Mouse (Mus musculus): ENCODE measurements around the gene Bmp2k.

DNA sequence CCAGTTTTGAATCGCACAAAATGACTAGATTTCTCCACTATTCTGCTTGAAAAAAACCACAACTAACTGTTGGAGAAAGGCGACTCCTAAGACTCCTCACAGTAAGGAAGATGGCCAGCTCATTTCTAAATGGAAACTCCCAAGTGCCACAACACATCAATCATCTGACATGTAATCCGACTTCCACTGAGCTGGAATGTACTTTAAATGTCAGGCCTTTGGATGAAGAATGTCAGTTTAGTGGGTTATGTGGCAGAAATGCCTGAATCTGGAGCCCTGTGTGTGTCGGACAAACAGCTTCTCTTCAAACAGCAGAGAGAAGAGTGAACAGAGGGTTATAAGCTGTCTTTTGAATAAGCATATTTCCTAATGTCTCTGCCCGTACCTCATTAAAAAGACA is 1.7 kb upstream of the Bmp2k start:
- no peak for TF ChIP-seq POLR2A (IDR thresholded peaks at IDR 0.05; ENCODE audit: low read depth, low read length)
- TF ChIP-seq CTCF (conservative IDR thresholded peaks at IDR 0.05 in 1 of 2, IDR thresholded peaks at IDR 0.05 in 1 of 2; ENCODE audit: low read depth in 2 of 2, low read length in 2 of 2), result no peak
- TF ChIP-seq ELF1 (IDR thresholded peaks at IDR 0.05; ENCODE audit: low read depth, low read length), result no peak
- no peak for TF ChIP-seq EP300 (IDR thresholded peaks at IDR 0.05; ENCODE audit: low read length)
- no peak for TF ChIP-seq ETS1 (conservative IDR thresholded peaks at IDR 0.05; ENCODE audit: low read depth, low read length)
- TF ChIP-seq USF2 (conservative IDR thresholded peaks at IDR 0.05; ENCODE audit: low read depth, low read length), result no peak
- TF ChIP-seq MXI1 (IDR thresholded peaks at IDR 0.05; ENCODE audit: low read depth, low read length), result no peak
- TF ChIP-seq MAX (IDR thresholded peaks at IDR 0.05; ENCODE audit: low read length), result no peak
- no peak for TF ChIP-seq NELFE (IDR thresholded peaks at IDR 0.05; ENCODE audit: low read depth, low read length)
- TF ChIP-seq BHLHE40 (IDR thresholded peaks at IDR 0.05; ENCODE audit: low read depth, low read length), result no peak
- TF ChIP-seq USF1 (IDR thresholded peaks at IDR 0.05; ENCODE audit: low read depth, low read length), result no peak
- TF ChIP-seq CHD1 (IDR thresholded peaks at IDR 0.05; ENCODE audit: low read depth, low read length), result peak; percentile 7; the same call in 1 of the 2 replicates
- TF ChIP-seq HCFC1 (IDR thresholded peaks at IDR 0.05; ENCODE audit: low read depth, low read length), result no peak
- no peak for TF ChIP-seq ZC3H11A (IDR thresholded peaks at IDR 0.05; ENCODE audit: low read depth, low read length)

Data from CH12.LX (cell line).